Mouse (Mus musculus) gastrocnemius, adult 2 months (tissue): ENCODE results near the gene Gm17387. TPM values are rescaled to one million over a fixed set of nuclear protein-coding genes. Genes with fewer than 3 reads are reported as not detected.

Experiments
- DNase-seq: peaks from one replicate; pipeline ENCODE4 v3.0.0; 2022
- H3K27ac ChIP-seq: fragments of 200-600 bp; 2 replicates; pipeline ENCODE4 v1.8.1; 2022; ENCODE audit warnings: mild to moderate bottlenecking
- H3K4me3 ChIP-seq: fragments of 200-600 bp; 2 replicates; pipeline ENCODE4 v1.8.1; 2022; ENCODE audit warnings: mild to moderate bottlenecking, moderate library complexity
- CTCF ChIP-seq: fragments of 200-600 bp; IDR thresholded peaks from 2 replicates; pipeline ENCODE4 v1.8.1; 2022; ENCODE audit warnings: antibody characterized with exemption, mild to moderate bottlenecking, moderate library complexity
- intact Hi-C: fragments of 180-260 bp; cut with DNase I; formaldehyde crosslinking; loops from one replicate; pipeline ENCODE4 v1.15.1; 2025
- total RNA-seq, 2 experiments: library from RNA; stranded (reverse); gene quantifications; 2 replicates each; pipeline ENCODE4 v1.2.3; 2021

The Gm17387 gene
- total RNA-seq, 2 experiments from 2014 or later: not detected

GRCm38 (mm10) chr7:141077841-141078240 lies 48.9 kb downstream of the Gm17387 start, which contains the start of gene Pkp3:
Pkp3 (plus strand) TSS chr7:141078218.
- no peak for DNase-seq
- intact Hi-C loops: no loop called here
- Histone ChIP-seq H3K27ac (no peak within 1 kb of the TSS), H3K4me3 (no peak within 1 kb of the TSS)
- no peak for TF ChIP-seq CTCF

- TF ChIP-seq CTCF: no peak
- H3K4me3 ChIP-seq: no peak overlapping the region
- no peak for DNase-seq
- H3K27ac ChIP-seq: no peak overlapping the region
- intact Hi-C loops: no loop called here
Observed at GRCm38 (mm10) chr7:141078876-141079275, 49.9 kb downstream of the Gm17387 start.

Other genes starting within 250 kb of the Gm17387 start
- not detected for gene Syce1, start 241.3 kb upstream of the Gm17387 start, total RNA-seq
- not detected for gene Zfp941, start 207.0 kb upstream of the Gm17387 start, total RNA-seq
- gene Urah, start 194.1 kb upstream of the Gm17387 start, total RNA-seq: not detected
- gene Scgb1c1, start 183.6 kb upstream of the Gm17387 start, total RNA-seq: not detected
- gene Odf3, start 181.3 kb upstream of the Gm17387 start, total RNA-seq: not detected
- not detected for gene Gm45785, start 172.8 kb upstream of the Gm17387 start, total RNA-seq
- gene Ric8a, start 172.2 kb upstream of the Gm17387 start, total RNA-seq: 10 to 100 TPM; 12.7 TPM
- 1 to 10 TPM; 6.0 to 6.9 TPM for gene Bet1l, start 171.6 kb upstream of the Gm17387 start, total RNA-seq
- 10 to 100 TPM; 84.5 to 89.3 TPM for gene Psmd13, start 147.2 kb upstream of the Gm17387 start, total RNA-seq
- 10 to 100 TPM; 20.4 to 27.3 TPM for gene Sirt3, start 146.8 kb upstream of the Gm17387 start, total RNA-seq
- 1,000 to 10,000 TPM; 2,055 to 2,295 TPM for gene Cox8b, start 128.7 kb upstream of the Gm17387 start, total RNA-seq
- not detected for gene Nlrp6, start 108.2 kb upstream of the Gm17387 start, total RNA-seq
- 1 to 10 TPM; 3.8 to 5.6 TPM for gene Pgghg, start 87.7 kb upstream of the Gm17387 start, total RNA-seq
- gene Ifitm5, start 78.8 kb upstream of the Gm17387 start, total RNA-seq: under 1 TPM in 1 of 2 experiments, not detected in 1; 0.33 TPM
- gene Gm45717, start 73.2 kb upstream of the Gm17387 start, total RNA-seq: not detected
- gene Ifitm2, start 73.1 kb upstream of the Gm17387 start, total RNA-seq: 10 to 100 TPM; 42.2 to 82.6 TPM
- 1 to 10 TPM in 1 of 2 experiments, under 1 TPM in 1; 0.69 to 1.4 TPM for gene Ifitm1, start 61.9 kb upstream of the Gm17387 start, total RNA-seq
- gene Ifitm3, start 18.4 kb upstream of the Gm17387 start, total RNA-seq: 10 to 100 TPM; 30.8 to 49.0 TPM
- not detected for gene Ifitm6, start 11.2 kb upstream of the Gm17387 start, total RNA-seq
- under 1 TPM; 0.17 to 0.18 TPM for gene B4galnt4, start 32.0 kb downstream of the Gm17387 start, total RNA-seq
- not detected for gene Pkp3, start 49.1 kb downstream of the Gm17387 start, total RNA-seq
- 1 to 10 TPM; 1.7 TPM for gene Sigirr, start 71.4 kb downstream of the Gm17387 start, total RNA-seq
- not detected for gene Ano9, start 88.7 kb downstream of the Gm17387 start, total RNA-seq
- 10 to 100 TPM; 19.5 to 20.5 TPM for gene Ptdss2, start 93.3 kb downstream of the Gm17387 start, total RNA-seq
- gene Rnh1, start 143.7 kb downstream of the Gm17387 start, total RNA-seq: 10 to 100 TPM; 46.5 to 50.9 TPM
- gene Hras, start 164.9 kb downstream of the Gm17387 start, total RNA-seq: 100 to 1,000 TPM; 117 to 119 TPM
- gene Lrrc56, start 165.0 kb downstream of the Gm17387 start, total RNA-seq: 1 to 10 TPM; 1.7 to 2.1 TPM
- gene Lmntd2, start 184.9 kb downstream of the Gm17387 start, total RNA-seq: not detected
- gene Rassf7, start 186.7 kb downstream of the Gm17387 start, total RNA-seq: under 1 TPM in 1 of 2 experiments, not detected in 1; 0.28 TPM
- 10 to 100 TPM; 22.4 to 28.1 TPM for gene Phrf1, start 199.7 kb downstream of the Gm17387 start, total RNA-seq
- 1 to 10 TPM; 1.1 TPM for gene Irf7, start 237.3 kb downstream of the Gm17387 start, total RNA-seq
- not detected for gene Cdhr5, start 247.7 kb downstream of the Gm17387 start, total RNA-seq